Mouse (Mus musculus) testis, postnatal 10 days (tissue): ENCODE measurements around the gene Cnot6.

ENCODE experiments used
- DNase-seq: peaks from one replicate; pipeline ENCODE4 v3.0.0; 2021; ENCODE audit warnings: low spot score

The Cnot6 gene

DNA sequence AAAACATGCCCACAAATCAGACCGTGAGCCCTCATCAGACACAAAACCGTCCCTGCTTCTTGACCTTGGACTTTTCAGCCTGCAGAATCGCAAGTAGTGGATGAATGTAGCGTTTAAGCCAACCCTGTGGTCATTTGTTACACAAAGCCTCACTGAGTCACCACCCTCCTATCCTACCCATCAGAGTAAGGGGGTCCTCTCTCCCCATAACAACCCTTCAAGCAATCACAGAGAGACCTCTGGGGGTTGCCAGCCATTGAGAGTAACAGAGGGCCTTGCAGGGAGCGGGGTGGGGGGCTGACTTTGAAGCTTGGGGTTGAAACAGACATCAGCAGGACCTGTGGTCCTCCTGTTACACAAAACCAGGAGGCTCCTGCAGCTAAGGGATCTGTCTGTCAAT is 57.9 kb downstream of the Cnot6 start:
- DNase-seq: peak; percentile 20

DNA sequence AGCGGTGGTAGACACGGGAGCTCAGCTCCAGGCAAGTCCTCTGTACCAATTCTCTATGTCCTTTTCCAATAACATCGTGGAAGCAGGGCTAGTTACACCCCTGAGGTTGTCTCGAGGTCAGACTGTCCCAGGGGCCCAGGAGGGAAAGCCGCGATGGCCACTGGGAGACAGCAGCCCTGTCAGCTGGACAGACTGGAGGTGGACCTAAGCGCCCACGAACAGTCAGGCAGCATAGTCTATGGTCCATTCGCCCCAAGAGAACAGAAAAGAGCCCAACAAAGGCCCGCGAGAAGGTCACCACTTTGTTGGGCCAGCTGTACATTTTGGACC is 59.5 kb downstream of the Cnot6 start:
- DNase-seq: peak; percentile 43

DNA sequence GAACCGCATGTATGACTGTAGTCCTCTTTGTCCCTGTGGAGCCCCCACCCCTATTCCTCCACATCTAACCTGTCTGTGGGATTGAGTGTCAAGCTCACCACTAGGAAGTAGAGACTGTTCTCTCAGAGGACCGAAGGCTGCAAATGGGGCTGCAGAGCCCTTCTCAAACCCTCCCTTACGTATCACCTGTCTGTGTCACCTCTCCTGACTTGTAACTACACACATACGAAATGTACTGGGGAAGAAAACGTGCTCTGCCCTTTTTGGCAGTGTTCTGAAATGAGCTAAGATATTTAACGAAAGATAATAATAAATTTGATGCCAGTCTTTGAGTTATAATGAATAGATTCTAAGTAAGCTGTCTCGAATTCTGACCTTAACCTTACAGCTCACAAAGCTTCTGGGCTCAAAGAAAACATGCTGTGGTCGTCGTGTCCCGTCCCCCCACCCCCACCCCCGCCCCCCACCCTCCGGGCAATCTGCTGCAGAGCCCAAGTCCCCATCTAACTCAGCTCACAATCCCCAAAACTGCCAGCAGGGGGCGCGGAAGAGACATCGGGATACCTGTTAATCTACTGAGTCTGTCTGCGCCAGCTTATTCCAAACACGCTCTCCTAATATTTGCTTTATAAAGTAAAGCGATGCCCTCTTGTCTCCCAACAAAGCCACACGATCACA is 60.0 kb downstream of the Cnot6 start:
- peak; percentile 93 for DNase-seq

DNA sequence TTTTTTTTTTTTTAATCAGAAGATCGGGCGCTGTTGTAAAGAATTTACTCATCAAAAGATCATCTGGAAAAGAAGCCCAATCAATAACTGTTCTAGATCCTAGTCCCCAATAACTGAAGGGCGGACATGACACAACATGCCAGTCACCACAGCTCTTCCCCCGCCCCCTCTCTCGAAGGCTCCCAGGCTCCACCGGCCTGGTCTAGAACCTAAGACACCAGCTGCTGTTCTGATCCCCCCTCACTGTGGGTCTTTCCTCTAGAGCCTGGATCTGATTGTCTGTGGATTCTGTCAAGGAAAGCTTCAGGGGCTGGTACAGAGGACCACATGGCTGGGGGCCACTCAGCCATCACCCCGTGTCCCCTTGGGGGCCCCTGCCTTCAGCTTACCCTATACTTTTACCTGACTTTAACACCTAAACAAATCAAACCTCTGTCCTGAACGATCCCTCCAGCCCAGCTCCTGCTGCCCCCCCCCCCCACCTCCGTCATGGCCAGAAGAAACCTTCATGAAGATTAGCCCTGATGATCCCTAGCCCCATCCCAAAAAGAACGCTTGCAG is 60.7 kb downstream of the Cnot6 start:
- peak; percentile 34 for DNase-seq

DNA sequence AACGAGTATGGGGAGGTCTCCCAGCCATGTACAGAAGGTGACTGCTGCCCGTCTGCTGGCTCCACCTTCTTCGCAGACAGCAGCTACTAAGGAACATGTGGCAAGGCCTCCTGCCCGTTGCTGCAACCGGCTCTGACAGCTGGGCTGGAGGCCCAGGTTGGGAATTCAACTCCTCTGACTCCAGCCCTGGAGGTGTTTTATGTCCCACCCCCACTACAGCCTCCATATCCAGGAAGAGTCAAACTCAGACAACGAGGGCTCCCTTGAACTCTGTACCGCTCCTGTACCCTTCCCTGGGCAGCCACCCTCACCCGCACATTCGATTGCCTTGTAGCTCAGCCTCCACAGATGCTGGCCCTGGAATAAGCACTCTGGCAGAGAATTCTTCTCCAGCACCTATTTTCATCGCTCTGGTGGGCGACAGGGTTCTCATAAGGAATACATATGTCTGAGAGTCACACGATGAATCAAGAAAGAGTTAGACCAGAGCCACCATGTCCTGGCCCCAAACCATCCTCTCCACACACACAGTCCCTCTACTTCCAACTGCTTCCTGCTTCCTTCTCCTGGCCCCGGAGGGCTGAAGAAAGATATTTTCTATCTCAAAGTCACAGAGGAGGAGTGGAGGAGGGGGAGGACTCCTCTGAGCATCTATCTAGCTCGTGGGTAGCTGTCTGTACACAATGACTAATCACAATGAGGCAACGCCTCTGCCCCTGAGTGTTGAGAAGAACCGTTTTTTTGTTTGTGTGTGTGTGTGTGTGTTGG is 61.3 kb downstream of the Cnot6 start:
- peak; percentile 41 for DNase-seq

DNA sequence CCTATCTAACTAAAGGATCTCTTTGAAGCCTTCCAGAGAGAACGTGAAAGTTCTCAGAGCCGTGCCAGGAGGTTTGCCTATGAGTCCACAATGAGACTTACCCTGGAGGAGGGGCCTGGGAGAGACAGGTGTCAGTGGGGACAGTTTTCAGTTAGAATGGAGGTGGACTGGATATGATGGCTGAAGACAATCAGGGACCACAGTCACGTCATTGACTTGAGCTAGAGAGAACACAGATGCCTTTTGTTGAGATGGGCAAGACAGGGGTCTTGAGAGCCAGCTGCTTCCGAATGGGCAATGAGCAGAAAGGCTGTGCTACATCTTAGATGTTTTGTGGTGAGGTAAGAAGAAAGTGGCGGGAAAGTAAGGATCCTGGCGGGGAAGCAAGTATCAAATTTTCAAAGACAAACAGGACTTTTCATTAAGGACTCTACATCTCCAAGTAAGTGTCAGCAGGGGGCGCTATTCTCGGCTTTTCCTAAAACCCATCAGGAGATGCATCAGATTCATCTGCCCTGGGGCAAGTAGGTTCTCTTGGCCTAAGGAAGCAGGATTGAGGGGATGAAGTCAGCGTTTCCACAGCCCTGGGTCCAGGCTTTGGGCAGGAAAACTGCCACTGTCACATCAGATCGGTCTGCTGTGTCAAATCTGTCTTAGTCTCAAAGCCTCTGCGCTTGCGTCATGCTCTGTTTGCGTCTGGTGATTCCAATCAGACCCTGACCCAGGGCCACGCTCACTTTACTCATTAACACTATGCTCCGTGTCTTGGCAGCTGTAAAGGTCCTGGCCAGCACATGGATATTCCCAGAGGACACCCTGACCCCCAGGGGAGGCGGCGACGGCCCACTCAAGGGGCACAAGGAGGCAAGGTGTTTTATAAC is 62.2 kb downstream of the Cnot6 start:
- DNase-seq: peak; percentile 57

DNA sequence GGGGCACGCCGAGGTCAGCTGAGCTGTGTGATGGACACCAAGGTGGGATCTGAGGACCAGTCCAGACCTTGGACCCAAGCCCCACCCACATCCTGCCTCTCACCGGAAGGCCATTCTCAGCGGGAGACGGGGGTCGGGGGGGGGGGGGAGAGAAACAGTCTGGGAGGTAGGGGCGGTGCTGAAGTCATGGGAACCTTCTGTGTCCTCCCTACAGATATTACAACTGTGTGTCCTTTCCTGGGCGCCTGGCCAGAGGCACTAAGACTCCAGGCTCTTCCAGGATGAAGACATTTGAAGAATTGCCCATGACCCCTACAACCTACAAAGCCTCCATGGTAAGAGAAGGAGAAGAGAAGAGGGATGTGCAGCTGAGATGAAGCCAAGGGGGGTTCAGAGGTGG is 66.8 kb downstream of the Cnot6 start:
- DNase-seq: peak; percentile 60

DNA sequence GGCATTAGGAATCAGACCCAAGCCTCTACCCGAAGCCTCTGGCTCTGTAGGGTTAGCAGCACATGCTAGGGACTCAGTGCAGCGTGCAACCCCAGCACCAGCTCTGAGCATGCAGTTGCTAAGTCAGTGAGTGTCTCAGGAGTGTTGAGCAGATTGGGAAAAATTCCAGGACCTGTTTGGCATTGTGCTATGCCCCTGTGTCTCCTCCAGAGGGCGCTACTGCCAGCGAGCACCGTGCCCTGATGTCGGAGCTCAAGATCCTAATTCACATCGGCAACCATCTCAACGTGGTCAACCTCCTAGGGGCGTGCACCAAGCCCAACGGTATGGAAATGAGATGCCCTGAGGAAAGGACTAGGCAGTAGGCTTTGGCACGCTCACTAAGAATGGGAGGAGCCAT is 76.1 kb downstream of the Cnot6 start:
- DNase-seq: peak; percentile 48

DNA sequence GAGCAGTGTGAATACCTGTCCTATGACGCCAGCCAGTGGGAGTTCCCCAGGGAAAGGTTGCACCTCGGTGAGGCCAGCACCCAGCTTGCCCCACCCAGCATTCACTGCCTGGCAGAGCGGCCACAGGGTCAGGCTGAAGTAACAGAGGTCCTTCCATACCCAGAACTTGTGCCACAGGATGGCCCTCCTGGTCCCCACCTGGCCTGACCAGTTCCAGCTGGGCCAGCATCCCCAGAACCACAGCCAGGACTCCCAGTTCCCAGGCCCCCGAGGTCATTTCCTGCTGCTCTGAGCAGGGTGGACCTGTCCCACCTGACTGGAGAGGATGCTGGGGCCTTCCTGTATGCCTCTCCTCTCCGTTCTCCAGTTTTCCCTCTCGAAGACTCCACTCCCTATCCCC is 76.9 kb downstream of the Cnot6 start:
- no peak for DNase-seq

DNA sequence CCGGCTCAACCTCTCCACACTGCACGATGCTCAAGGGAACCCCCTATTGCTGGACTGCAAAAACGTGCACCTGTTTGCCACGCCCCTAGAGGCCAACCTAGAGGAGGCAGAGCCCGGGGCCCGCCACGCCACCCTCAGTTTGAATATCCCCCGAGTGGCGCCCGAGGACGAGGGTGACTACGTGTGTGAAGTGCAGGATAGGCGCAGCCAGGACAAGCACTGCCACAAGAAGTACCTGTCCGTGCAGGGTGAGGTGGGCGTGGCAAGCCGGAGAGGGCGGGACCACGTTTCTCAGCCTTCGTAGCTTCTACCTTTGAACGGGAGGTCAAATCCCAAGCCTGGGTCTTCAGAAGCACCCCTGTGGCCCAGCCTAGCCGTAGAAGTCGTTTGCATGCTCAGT is 78.4 kb downstream of the Cnot6 start:
- peak; percentile 56 for DNase-seq

DNA sequence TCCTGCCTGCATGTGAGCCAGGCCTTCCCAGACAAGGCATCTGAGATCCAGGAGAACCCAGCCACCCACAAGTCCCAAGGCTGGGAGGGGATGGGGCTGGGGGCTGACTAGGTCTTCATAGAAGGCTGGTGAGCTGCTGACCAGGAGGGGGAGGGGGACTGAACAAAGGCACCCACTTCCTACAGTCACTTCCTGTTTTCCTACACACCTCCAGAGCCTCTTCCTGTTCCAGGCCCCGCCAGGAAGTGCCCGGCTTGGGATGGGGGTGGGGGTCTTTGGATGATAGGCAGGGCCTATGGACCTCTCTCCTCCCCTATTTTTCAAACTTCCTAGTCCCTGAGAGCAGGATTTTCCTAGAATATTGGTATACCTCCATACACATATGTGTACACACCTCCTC is 80.3 kb downstream of the Cnot6 start:
- DNase-seq: no peak

DNA sequence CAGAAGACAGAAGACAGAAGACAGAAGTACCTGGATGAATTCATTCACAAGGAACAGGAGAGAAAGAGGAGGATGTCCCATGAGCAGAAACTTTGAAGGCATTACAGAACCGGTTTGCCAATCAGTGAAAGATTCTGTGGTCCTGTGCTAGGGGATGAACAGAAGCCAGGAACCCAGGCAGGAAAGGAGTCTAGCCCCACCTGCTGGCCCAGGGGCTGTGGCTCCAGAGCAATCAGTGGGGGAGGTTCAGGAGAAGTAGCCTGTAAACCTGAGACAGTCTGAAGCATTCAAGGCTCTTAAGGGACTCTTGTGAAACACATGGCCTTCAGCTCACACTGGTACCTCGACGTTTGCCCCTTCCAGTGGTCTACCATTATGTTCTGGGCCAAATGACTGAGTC is 81.4 kb downstream of the Cnot6 start:
- DNase-seq: no peak

DNA sequence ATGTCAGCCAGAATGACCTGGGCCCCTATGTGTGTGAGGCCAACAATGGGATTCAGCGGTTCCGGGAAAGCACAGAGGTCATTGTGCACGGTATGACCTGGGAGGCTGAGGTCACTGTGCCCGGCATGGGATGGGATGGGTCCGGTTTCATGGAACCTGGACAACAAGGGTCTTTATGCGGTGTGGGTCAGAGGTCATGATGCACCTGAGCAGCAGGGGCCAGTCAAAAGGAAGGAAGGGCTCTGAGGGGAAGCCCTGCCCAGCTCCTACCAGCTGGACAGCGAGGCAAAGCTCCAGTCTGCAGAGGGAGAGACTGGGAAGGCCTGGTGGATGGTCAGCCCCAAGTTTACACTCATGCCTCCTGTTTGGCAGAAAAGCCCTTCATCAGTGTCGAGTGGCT is 85.8 kb downstream of the Cnot6 start:
- no peak for DNase-seq

DNA sequence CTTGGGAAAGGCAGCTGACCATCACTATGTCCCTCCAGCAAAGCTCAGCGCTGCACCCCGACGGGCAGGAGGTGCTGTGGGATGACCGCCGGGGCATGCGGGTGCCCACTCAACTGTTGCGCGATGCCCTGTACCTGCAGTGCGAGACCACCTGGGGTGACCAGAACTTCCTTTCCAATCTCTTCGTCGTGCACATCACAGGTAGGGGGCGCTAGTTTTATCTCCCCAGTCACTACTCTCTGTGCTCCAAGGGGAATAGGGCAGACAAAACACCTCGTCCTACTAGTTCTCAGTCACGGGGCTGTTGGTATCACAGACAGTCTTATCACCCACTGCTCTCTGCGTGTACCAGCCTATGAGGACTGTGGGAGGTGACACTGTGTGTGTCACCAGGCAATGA is 86.7 kb downstream of the Cnot6 start:
- no peak for DNase-seq

DNA sequence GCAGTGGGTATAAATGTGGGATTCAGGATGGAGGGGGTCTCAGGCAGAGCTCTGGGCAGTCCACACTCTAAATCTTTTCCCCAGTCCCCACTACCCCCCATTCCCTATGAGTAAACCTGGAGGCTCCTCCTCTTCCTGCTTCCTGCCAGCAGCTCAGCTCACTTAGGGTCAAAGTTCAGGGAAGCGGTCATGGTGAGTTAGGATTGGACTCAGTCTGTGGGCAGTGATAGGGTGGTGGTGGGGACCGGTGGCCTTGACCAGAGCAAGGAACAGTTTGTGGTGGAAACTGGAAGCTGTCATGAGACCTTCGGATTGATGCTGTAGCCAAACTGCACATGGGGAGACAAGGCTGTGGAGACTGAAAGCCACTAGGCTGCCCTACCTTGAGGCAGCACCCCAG is 88.4 kb downstream of the Cnot6 start:
- DNase-seq: no peak

DNA sequence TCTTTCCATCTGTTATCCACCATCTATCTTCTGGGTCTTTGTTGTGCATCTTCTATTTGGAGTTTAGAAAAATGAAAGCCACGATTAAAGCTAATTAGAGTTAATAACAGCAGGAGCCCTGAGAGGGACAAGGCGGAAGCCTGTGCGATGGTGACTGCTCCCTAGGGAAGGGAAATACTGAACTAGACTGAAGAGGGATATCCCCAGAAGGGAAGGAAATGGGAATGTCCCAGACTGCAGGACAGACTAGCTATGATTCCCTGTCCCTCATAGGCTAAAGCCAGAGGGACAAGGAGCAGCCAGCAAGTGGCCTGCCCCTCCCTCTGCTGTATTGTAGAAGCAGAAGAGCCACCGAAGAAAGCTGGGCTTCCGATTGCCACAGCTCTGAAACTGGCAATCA is 90.6 kb downstream of the Cnot6 start:
- no peak for DNase-seq
